Mouse (Mus musculus): Measurements from ENCODE around the gene 1700001P01Rik. TPM values are rescaled to one million over a fixed set of nuclear protein-coding genes. Genes with fewer than 3 reads are reported as not detected.

The 1700001P01Rik gene
- polyA plus RNA-seq, 1 experiment from 2014 or later = 0.73 TPM

DNA sequence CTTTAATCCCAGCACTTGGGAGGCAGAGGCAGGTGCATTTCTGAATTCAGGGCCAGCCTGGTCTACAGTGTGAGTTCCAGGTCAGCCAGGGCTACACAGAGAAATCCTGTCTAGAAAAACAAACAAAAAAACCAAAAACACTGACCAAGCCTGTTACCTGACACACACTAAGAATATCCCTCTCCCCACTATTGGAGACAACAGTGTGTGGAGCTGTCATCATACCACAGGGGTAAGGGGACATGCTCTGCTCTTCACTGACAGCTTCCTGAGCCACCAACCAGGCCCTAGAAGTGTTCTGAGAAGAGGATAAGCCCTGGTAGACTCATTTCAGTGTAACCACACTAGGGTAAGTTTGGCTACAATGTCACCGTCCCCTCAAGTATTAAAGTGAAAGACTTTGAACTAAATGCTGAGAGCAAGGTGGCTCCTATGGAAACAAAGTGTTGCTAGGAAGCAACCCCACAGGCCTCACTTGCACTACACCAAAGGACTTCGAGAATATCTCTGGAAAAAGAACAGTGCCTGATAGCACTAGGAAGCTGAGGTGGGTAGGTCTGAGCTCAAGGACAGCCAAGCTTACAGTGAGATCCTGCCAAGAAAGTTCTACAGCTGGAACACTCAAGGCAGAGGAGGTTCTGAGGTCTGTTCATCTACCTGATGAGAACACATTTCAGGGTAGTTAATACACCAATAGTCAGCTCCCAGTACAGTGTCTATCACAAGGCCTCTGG is 4.4 kb upstream of the 1700001P01Rik start:
- no peak for DNase-seq (ENCODE audit: extremely low spot score, low spot score)
- no peaks in the 10 kb centered on the region for H3K27me3 ChIP-seq (ENCODE audit: poor library complexity, severe bottlenecking)
- H3K4me3 ChIP-seq = peak overlapping the region; percentile 98
- 0 out of 2 replicates have a peak overlapping the region, but pooled peaks have one; percentile 99 for H3K27ac ChIP-seq
- H3K9me3 ChIP-seq = 0 out of 2 replicates have a peak, but pooled peaks cover 3% of the 10 kb centered on the region
- 81% methylated on average over 2 of the region's 2 CpGs for WGBS
- peaks cover 28% of the 10 kb centered on the region for H3K4me1 ChIP-seq
- H3K36me3 ChIP-seq (replicated peaks) = peaks cover 64% of the 10 kb centered on the region

DNA sequence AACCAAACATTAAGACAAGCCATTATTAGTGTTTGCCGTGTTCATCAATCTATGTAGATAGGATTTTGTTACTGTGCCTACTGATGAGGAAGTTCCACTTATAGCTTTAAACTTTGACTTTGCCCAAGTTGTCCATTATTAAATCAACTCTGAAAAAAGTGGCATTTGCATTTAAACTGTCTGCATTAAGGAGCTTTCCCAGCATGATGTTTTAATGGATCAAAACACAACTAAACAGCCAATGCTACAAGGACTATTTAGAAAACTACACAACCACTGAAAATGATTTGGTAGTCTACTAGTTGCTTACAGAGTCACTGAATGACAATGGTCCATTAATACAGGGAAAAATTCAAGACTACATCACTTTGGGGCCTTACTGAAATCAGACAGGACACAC is 3.2 kb upstream of the 1700001P01Rik start:
- H3K4me1 ChIP-seq = peaks cover 28% of the 10 kb centered on the region
- H3K4me3 ChIP-seq = peak overlapping the region; percentile 10; the same call in 1 of the 2 replicates
- peaks cover 73% of the 10 kb centered on the region for H3K36me3 ChIP-seq (replicated peaks)
- 100% methylated on average over 1 of the region's 1 CpGs for WGBS
- no peak for DNase-seq (ENCODE audit: extremely low spot score, low spot score)
- no peaks in the 10 kb centered on the region for H3K9me3 ChIP-seq
- no peak overlapping the region for H3K27ac ChIP-seq
- H3K27me3 ChIP-seq (ENCODE audit: poor library complexity, severe bottlenecking) = no peaks in the 10 kb centered on the region

DNA sequence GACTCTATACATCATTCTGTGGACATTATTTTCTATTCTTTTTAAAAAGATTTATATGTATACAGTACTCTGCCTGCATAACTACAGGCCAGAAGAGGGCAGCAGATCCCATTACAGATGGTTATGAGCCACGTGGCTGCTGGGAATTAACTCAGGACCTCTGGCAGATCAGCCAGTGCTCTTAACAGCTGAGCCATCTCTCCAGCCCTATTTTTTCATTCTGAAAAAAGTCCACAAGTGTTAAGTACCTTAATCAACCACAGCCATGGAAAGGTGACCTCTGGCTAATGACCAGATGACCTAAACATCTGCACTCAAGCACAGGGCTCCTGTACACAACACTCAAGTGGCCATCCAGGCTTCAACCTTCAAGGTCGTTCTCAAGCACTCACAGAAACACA is 1.4 kb upstream of the 1700001P01Rik start:
- no peak overlapping the region for H3K27ac ChIP-seq
- no peaks in the 10 kb centered on the region for H3K27me3 ChIP-seq (ENCODE audit: poor library complexity, severe bottlenecking)
- H3K4me3 ChIP-seq = no peak overlapping the region
- WGBS = 50% methylated on average over 2 of the region's 2 CpGs
- H3K4me1 ChIP-seq = peaks cover 21% of the 10 kb centered on the region
- H3K9me3 ChIP-seq = no peaks in the 10 kb centered on the region
- peak; percentile 39 for DNase-seq (ENCODE audit: extremely low spot score, low spot score)
- peaks cover 73% of the 10 kb centered on the region for H3K36me3 ChIP-seq (replicated peaks)

DNA sequence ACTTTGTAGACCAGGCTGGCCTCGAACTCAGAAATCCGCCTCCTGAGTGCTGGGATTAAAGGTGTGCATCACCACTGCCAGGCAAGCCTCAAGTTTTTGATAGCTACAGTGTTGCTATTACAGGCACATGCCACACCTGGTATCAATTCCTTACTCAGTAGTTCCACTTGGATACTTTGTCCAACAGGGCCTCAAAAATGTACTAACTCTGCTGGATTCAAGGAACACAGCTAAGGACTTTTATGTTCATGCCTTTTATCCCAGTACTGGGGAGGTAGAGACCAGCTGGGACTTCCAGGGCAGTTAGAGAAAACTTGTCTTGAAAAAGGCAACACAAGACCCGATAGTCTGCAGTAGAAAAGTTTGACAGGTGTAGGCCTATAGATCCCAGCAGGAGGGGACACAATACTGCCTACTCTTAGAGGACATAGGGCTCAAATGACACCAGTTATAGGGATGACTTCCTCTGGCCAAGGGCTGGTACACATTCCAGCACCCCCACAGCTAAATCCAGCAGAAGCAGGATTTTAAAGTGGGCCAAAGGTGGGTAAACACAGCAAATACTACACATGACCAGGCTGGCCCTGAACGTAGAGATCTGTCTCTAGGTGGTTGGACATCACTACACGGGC is 895 bp upstream of the 1700001P01Rik start:
- Histone ChIP-seq H3K27ac (no peak overlapping the region), H3K4me1 (peaks cover 21% of the 10 kb centered on the region), H3K4me3 (peak overlapping the region; percentile 1; the same call in 1 of the 2 replicates), H3K36me3 (replicated peaks) (peaks cover 73% of the 10 kb centered on the region), H3K27me3 (ENCODE audit: poor library complexity, severe bottlenecking) (no peaks in the 10 kb centered on the region), H3K9me3 (no peaks in the 10 kb centered on the region)
- no peak for DNase-seq (ENCODE audit: extremely low spot score, low spot score)
- WGBS = 55% methylated on average over 5 of the region's 5 CpGs

DNA sequence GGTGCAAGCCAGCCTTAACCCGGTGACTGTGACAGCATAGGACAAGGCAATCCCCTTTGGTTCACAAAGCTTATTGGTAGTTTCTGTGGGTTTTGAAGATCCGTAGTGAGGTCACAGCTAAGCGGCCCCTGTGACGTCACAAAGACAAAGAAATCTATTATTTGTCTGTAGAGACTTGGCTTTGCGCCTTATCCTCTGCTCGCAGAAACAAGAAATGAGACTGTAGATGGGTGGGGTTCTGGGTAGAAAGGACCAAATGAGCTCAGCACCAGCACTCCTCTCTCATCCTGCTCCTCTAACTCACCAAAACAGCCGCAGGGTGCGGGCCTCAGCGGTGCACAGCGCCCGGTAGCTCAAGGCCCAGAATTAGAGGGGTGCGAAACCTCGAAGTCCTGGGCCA is 532 bp downstream of the 1700001P01Rik start:
- peaks cover 59% of the 10 kb centered on the region for H3K36me3 ChIP-seq (replicated peaks)
- H3K27ac ChIP-seq = peak overlapping the region; percentile 53
- no peaks in the 10 kb centered on the region for H3K9me3 ChIP-seq
- peaks cover 11% of the 10 kb centered on the region for H3K4me1 ChIP-seq
- no peak for DNase-seq (ENCODE audit: extremely low spot score, low spot score)
- 83% methylated on average over 13 of the region's 13 CpGs for WGBS
- no peak overlapping the region for H3K4me3 ChIP-seq
- no peaks in the 10 kb centered on the region for H3K27me3 ChIP-seq (ENCODE audit: poor library complexity, severe bottlenecking)

DNA sequence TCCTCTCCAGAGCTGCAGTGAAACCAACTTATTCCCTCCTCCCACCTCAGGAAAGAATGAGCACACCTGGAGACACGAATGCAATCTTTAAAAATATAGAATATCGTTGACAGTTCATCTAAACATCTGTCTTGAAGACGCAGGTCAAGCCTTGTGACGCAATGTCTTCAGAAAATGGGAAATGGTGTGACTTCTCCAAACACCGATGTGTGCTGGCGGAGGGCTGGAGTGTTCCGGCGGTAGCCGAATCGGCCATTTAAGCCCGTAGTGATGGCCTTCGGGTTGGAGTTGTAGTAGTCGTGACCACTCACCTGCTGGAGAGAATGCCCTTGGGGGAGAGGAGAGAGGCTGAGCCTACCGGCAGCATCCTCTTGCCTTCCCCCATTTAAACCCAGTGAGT is 4.3 kb downstream of the 1700001P01Rik start:
- H3K27me3 ChIP-seq (ENCODE audit: poor library complexity, severe bottlenecking) = no peaks in the 10 kb centered on the region
- peaks cover 22% of the 10 kb centered on the region for H3K36me3 ChIP-seq (replicated peaks)
- H3K4me3 ChIP-seq = no peak overlapping the region
- H3K9me3 ChIP-seq = no peaks in the 10 kb centered on the region
- peaks cover 5% of the 10 kb centered on the region for H3K4me1 ChIP-seq
- H3K27ac ChIP-seq = no peak overlapping the region
- DNase-seq (ENCODE audit: extremely low spot score, low spot score) = no peak
- WGBS = 86% methylated on average over 14 of the region's 14 CpGs

DNA sequence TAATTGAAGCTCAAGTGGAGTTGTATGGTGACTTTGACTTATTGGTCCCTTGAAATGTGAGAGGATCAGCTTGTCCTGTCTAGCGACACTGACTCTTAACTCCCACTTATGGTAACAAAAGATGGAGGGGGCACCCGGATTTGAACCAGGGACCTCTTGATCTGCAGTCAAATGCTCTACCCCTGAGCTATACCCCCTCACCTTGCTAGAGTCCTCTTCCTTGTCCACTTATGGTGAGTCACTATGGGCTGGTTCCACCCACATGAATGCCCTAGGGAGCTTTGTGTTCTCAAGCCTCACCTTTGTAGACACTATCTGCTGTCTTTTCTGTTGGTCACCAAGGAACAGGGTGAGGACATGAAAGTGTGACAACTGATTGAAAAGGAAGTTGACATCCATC is 6.0 kb downstream of the 1700001P01Rik start:
- H3K27ac ChIP-seq = no peak overlapping the region
- peaks cover 20% of the 10 kb centered on the region for H3K4me1 ChIP-seq
- no peaks in the 10 kb centered on the region for H3K9me3 ChIP-seq
- 36% methylated on average over 2 of the region's 2 CpGs for WGBS
- peaks cover 5% of the 10 kb centered on the region for H3K36me3 ChIP-seq (replicated peaks)
- no peak for DNase-seq (ENCODE audit: extremely low spot score, low spot score)
- H3K4me3 ChIP-seq = no peak overlapping the region
- H3K27me3 ChIP-seq (ENCODE audit: poor library complexity, severe bottlenecking) = no peaks in the 10 kb centered on the region

DNA sequence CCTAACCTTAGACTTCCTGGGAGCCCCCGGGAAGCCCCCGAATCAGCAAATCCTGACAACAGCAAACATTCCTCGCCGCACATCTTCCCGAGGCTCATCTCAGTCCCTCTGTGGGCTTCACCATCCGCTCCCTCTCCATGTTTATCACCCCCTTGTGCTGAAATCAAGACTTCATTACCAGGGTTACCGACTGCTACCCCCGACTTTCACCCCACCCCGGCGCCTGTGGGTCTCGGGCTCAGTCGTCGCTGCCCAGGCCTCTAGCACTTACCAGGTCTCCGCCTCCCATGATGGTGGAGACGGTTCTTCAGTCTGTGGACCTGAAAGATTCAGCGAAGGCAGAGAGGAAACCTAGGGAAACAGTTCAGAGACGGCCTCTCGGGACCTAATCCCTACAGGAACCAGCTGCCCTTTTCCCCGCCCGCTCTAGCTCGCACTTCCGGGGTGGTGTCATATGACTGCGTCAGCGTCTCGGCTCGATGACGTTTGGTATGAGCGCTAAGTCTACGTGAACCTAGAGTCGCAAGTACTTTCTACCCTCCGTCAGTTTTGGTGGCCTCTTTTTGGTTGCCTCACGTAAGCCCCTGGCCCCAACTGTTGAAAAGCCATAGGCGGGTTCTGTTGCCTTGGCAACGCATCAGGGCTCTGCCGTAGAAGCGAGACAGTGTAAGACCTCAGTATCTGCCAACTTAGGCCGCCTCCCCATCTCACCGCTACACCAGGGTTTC is 9.4 kb downstream of the 1700001P01Rik start, which contains the start of gene Cwc25:
TSS of gene Cwc25 (minus strand) at position 403 of the 728 bp plus-strand sequence.
- under 1% methylated on average over 38 of the region's 38 CpGs for WGBS
- DNase-seq (ENCODE audit: extremely low spot score, low spot score) = peak; percentile 96
- Histone ChIP-seq H3K9me3 (no peaks in the 10 kb centered on the region), H3K4me3 (peak within 1 kb of the TSS; percentile 98), H3K27me3 (ENCODE audit: poor library complexity, severe bottlenecking) (no peaks in the 10 kb centered on the region), H3K36me3 (replicated peaks) (peaks cover 32% of the 10 kb centered on the region), H3K27ac (peak within 1 kb of the TSS; percentile 89), H3K4me1 (peaks cover 20% of the 10 kb centered on the region)

DNA sequence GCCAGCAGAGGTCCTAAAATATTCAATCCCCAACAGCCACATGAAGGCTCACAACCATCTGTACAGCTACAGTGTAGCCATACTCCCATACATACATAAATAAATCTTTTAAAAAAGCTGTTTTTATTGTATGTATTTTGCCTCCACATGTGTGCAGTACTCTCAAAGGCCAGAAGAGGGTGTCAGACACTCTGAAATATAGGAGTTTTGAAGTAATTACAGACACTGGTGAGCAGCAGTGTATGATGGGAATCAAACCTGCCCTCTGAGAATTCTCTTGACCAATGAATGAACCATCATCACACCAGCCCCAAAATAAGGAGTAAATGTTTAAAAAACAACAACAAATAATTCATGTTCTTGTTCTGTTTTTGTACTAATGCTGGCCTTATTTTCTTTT is 14.1 kb downstream of the 1700001P01Rik start:
- Histone ChIP-seq H3K36me3 (replicated peaks) (peaks cover 75% of the 10 kb centered on the region), H3K27ac (no peak overlapping the region), H3K9me3 (no peaks in the 10 kb centered on the region), H3K4me3 (no peak overlapping the region), H3K27me3 (ENCODE audit: poor library complexity, severe bottlenecking) (no peaks in the 10 kb centered on the region), H3K4me1 (peaks cover 16% of the 10 kb centered on the region)
- no peak for DNase-seq (ENCODE audit: extremely low spot score, low spot score)

DNA sequence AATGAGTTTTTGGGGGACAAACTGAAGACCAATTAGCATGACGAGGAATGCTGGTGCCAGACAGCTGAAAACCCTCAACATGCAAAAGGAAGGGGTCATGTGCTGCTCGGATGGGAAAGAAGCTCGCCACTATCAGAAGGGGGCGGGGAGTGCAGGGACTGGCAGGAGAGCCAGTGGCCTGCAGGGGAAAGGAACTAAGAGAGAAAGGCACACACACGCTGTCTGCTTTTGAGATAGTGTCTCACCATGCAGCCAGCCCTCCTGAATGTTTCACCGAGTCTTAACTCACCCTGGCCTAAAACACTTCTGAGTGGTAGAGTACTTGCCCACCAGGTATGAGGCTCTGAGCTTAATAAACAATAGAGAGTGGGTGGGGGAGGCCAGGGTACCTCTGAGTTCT is 16.8 kb downstream of the 1700001P01Rik start:
- H3K36me3 ChIP-seq (replicated peaks) = peaks cover 93% of the 10 kb centered on the region
- no peak for DNase-seq (ENCODE audit: extremely low spot score, low spot score)
- H3K4me1 ChIP-seq = no peaks in the 10 kb centered on the region
- no peak overlapping the region for H3K4me3 ChIP-seq
- 90% methylated on average over 6 of the region's 6 CpGs for WGBS
- no peaks in the 10 kb centered on the region for H3K9me3 ChIP-seq
- no peak overlapping the region for H3K27ac ChIP-seq
- no peaks in the 10 kb centered on the region for H3K27me3 ChIP-seq (ENCODE audit: poor library complexity, severe bottlenecking)

DNA sequence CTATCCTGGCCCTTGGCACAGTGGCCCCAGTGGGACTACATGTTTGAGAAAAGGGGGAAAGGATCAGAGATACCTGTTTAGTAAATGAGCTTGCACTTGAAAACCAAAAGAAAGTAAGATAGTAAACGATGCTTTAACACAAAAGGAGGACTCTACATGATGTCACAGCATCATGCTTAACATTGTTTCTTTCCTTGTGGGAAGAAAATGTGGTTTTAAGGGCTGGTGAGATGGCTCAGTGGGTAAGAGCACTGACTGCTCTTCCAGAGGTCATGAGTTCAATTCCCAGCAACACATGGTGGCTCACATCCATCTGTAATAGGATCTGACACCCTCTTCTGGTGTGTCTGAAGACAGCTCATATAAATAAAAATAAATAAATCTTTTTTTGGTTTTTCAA is 17.6 kb downstream of the 1700001P01Rik start:
- Histone ChIP-seq H3K27me3 (ENCODE audit: poor library complexity, severe bottlenecking) (no peaks in the 10 kb centered on the region), H3K27ac (no peak overlapping the region), H3K4me3 (no peak overlapping the region), H3K4me1 (no peaks in the 10 kb centered on the region), H3K9me3 (no peaks in the 10 kb centered on the region), H3K36me3 (replicated peaks) (peaks cover 94% of the 10 kb centered on the region)
- WGBS = 94% methylated on average over 1 of the region's 1 CpGs
- DNase-seq (ENCODE audit: extremely low spot score, low spot score) = no peak

DNA sequence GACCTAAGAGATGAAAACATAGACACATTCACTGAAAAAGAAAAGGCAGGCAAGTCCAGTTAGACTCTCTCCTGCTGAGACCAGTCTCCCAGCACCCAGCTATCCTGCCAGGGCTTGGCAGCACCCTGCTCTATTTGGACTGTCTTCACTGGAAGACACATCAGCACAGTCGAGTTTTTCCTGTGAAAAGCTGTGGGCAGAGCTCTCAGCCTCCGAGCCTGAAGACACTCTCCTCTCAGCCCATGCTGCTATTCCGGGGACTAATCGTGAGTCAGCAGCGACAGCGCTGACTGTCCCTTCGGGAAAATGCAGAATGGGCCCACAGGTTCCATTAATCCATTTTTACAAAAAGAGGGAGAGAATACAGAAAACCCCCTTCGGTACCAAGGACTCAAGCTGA is 22.4 kb downstream of the 1700001P01Rik start:
- H3K4me1 ChIP-seq = no peaks in the 10 kb centered on the region
- H3K4me3 ChIP-seq = no peak overlapping the region
- H3K27me3 ChIP-seq (ENCODE audit: poor library complexity, severe bottlenecking) = no peaks in the 10 kb centered on the region
- H3K36me3 ChIP-seq (replicated peaks) = peaks cover 97% of the 10 kb centered on the region
- H3K9me3 ChIP-seq = peaks cover 5% of the 10 kb centered on the region; the same call in 1 of the 2 replicates
- 93% methylated on average over 8 of the region's 8 CpGs for WGBS
- DNase-seq (ENCODE audit: extremely low spot score, low spot score) = no peak
- H3K27ac ChIP-seq = no peak overlapping the region

DNA sequence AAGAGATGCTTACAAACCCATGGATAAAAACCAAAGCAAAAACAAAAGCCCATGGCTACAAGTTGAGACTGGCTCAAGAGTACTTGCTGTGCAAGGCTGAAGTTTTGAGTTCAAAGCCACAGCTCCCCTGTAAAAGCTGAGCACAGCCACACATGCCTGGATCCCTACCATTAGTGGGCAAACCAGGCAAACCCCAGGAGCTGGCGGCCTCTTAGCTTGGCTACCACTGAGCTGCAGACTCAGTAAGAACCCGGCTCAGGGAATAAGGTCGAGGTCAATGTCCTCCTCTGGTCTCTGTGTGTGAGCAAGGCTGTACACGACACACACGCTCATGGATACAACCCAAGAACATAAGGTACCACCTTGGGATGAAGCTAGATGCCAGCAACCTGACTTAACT is 27.2 kb downstream of the 1700001P01Rik start:
- peaks cover 76% of the 10 kb centered on the region for H3K36me3 ChIP-seq (replicated peaks)
- no peak for DNase-seq (ENCODE audit: extremely low spot score, low spot score)
- peaks cover 13% of the 10 kb centered on the region for H3K4me1 ChIP-seq
- WGBS = 90% methylated on average over 5 of the region's 5 CpGs
- H3K27ac ChIP-seq = no peak overlapping the region
- peaks cover 5% of the 10 kb centered on the region; the same call in 1 of the 2 replicates for H3K9me3 ChIP-seq
- no peak overlapping the region for H3K4me3 ChIP-seq
- H3K27me3 ChIP-seq (ENCODE audit: poor library complexity, severe bottlenecking) = no peaks in the 10 kb centered on the region

All from forebrain, embryonic 10.5 days (tissue).